Mouse (Mus musculus): ENCODE results near the gene Alpl.

The Alpl gene

DNA sequence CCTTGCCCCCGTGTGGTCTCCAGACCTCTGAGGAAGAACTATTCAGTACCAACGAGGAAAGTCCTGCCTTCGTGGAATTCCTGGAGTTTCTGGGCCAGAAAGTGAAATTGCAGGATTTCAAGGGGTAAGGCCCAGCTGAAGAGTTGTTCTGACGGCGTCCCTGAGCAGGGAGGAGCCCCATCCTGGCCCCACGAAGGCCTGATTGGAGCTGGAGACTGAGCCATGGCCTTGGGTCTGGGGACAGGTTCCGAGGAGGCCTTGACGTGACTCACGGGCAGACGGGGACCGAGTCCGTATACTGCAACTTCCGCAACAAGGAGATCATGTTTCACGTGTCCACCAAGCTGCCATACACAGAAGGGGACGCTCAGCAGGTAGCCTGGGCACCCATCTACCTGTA is 78.5 kb downstream of the Alpl start:
- ATAC-seq (ENCODE audit: low TSS enrichment): no peak

DNA sequence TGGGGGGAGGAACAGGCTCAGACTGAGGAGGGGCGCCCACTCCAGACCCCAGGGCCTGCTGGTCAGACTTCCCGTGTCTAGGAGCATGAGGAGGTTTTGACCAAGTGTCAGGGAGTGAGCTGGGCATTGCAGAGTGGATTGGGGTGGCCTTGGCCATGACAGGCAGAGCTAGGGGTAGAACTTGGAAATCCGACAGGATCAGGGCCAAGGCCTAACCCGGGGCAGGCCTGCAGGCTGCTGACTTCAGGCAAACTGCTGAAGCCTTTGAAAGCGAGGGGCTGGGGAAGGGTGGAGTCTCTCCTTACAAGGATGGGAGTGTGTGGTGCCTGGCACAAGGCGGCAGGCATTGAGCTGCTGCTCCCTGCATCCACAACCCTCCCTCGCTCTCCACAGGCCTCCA is 79.2 kb downstream of the Alpl start:
- no peak for ATAC-seq (ENCODE audit: low TSS enrichment)

DNA sequence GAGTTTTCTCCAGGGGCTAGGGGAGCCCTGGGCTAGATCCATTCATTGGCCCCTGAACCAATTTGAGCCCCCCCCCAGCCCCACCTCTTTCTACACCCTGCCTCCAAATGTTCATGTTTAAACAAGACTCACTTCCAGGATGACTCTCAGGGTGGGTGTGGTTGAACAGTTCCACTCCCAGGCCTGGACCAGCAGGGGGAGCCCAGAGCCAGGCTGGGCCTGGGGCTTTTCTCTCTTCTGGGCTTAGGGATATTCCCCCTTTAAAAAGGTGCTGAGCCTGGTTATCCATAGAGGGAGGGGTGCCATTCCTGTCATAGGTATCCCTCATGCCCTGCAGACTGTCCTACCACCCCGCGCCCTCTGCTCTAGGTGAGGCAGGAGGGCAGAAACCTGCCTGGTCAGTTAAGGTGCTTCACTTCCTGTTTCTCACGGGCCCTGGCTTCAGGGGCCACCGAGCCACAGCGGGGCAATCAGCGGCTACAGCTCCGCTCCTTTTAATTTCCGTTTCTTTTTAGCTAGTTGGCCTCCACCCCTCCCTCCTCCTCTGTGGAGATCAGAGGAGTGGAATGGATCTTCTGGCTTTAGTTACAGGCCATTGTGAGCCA is 82.1 kb downstream of the Alpl start:
- peak; percentile 13; the same call in 1 of the 2 replicates for ATAC-seq (ENCODE audit: low TSS enrichment)

DNA sequence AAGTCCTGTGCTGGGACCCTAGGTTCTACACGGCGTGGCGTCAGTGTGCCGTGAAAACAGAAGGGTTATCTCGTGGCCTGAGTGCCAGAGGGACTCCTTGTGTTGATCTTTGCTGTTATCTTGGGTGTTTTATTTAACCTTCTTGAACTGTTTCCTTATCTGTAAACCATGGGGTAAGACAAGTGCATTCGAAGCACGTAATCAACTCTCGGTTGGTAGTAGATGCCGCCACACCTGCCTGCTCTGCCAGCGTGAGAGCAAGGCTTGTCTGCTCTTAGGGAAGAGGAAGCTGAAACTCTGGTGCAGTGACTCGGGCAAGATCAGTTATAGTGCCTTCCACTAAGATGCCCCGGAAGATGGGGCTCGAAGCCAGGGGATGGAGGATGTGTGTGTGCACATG is 83.2 kb downstream of the Alpl start:
- no peak for ATAC-seq (ENCODE audit: low TSS enrichment)

DNA sequence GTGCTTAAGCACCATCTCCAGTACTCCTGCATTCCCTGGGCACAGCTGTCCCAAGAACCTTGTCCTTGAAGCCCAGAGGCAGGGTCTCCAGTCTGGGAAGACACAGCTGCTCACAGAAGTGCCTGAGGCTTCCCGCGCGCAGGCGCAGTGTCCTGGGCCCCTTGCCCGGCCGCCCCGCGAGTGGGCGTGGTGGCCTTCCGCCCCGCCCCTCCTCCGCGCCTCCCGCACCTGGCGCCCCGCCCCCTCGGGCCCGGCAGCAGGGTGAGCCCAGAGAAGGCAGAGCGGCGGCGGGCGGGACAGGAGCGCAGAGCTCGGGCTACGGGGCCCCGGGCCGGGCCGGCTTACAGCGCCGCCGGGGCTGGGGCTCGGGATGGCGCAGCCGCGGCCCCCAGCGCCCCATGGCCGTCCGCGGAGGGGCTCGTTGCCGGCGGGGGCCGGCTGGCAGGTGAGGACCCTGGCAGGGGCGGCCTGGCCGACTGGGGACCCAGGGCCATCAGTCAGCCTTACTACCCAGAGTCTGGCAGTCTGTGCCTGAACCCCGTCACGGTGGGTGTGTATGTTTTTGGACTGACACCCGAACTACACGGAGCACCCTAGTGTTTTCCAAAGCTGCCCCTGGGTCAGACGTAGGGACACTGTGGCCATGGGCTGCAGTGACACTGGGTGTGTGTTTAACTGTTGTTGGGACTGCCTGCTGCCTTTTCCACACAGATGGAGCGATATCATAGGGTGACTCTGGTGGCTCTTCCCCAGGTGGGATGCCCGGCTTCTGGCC is 88.8 kb downstream of the Alpl start:
- ATAC-seq (ENCODE audit: low TSS enrichment): no peak

DNA sequence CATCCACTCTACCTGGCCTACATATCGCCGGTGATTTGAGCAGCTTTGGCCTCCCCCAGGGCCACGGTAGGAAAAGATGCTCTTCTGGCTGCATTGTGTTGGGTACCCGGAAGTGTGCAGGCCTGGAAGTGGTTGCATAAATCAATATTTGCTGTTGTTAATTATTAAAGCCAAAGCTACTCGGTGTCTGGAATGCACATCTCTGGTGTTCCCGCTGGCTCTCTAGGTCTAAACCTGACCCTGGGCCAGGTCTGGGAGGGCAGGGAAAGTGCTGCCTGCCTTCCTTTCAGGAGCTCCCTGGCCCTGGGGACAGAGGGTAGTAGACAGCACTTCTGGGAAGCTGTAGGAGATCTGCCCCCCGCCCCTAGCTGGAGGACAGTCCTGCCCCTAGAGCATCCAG is 89.7 kb downstream of the Alpl start:
- no peak for ATAC-seq (ENCODE audit: low TSS enrichment)

DNA sequence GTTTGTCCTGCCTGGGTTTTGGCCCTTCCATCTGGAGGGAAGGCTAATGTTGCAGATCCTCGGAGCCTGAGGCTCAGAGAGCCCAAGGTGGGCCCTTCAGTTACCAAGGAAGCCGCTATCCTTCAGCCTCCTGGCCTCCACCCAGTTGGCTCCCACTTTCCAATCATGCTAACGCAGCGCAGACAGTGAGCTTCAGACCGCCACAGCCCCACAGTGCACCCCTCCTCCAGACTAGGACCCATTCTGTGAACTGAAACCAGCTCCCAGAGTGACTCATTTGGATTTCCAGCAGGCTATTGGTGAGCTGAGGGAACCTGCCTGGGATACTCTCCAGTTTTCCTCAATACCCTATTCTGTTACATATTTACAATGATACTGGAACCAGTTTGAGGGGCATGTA is 90.8 kb downstream of the Alpl start:
- ATAC-seq (ENCODE audit: low TSS enrichment): peak; percentile 53; the same call in 1 of the 2 replicates

DNA sequence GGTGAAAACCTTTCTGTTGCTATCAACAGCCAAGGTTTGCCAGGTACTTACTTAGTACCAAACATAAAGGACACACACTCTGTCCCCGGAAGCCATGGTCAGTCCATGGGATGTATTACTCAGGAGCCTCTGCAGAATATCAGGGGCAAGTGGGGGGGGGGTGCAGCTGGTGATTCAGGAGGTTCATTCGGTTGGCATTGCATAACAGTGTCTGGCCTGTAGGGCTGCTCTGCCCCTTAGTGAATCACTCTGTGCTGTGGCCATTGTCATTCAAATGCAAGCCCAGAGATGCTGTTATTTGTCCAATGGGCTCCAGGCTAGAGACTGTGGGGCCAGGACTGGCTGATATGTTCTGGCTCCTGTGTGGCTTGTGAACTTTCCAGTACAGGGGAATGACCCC is 91.6 kb downstream of the Alpl start:
- ATAC-seq (ENCODE audit: low TSS enrichment): no peak

DNA sequence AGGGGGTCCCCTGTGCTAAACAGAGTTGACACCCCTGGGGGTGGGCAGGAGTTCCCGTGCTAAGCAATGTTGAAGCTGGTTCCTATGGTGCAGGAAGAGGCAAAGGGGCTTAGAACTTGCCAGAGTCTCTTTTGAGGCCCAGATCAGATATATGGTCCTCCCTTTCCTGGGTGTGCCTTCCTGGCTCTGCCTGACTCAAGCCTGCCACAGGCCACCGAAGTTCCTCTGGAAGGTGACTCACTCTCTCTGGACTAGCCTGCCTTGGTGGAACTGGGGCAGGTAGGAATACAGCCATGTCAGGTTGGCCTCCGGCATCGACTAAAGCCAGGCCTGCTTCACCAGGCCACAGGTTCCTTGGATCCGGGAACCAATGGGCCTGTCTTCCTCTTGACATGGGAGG is 93.1 kb downstream of the Alpl start:
- no peak for ATAC-seq (ENCODE audit: low TSS enrichment)

DNA sequence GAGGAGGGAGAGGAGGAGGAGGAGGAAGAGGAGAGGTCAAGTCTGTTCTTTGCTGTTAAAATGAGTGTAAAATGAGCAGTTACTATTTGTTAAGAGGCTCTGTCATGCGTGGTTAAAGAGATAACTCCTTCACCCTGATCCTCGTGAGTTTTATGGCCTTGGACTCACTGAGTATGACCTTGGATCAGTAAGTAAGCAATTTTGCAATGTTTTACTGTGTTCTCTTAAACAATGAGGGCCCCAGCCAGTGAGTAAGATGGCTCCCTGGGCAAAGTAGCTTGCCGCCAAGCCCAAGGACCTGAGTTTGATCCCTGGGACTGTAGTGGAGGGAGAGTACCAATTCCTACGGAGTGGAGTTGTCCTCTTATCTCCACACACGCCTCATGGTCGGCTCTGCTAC is 95.2 kb downstream of the Alpl start:
- ATAC-seq (ENCODE audit: low TSS enrichment): no peak

DNA sequence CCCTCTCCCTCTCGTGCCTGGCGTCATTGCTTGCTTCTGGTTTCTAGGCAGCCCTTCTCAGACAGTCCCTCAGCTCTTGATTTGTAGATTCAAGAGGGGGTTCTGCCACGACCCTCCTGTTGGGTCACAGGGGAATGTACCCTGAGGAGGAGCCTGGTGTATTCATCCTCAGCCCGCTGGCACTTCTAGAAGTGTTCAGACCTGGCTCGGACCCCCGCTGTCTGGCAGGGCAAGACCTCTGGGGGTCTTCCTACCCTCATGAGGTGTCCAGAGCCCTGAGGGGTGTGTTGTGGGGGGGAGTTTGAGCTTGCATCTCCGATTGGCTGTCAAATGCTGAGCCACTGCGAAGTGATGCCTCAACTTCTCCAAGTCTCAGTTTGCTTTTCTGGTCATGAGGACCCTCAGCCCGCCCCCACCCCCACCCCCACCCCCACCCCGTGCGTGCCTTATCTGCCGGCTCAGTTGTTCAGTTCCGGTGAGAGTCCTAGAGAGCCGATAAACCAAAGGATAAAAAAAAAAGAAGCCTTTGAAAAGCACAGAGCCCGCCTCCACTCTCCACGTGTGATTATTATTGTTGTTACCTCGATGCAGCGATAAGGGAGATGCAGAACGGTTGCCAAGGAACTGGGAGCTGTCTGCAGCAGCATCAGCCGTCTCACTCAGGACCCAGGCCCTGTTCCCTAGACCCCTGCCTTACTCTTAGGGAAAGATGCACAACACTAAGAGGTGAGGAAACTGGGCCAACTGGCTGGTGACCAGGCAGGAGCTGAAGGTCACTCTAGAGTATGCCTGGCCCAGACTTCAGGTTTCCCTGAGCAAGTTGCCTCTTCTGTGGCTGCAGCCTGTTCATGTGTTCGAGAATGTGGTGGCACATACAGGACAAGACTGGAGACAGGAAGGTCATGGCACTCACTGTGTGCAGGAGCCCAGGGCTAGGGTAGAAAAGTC is 96.6 kb downstream of the Alpl start:
- ATAC-seq (ENCODE audit: low TSS enrichment): no peak

DNA sequence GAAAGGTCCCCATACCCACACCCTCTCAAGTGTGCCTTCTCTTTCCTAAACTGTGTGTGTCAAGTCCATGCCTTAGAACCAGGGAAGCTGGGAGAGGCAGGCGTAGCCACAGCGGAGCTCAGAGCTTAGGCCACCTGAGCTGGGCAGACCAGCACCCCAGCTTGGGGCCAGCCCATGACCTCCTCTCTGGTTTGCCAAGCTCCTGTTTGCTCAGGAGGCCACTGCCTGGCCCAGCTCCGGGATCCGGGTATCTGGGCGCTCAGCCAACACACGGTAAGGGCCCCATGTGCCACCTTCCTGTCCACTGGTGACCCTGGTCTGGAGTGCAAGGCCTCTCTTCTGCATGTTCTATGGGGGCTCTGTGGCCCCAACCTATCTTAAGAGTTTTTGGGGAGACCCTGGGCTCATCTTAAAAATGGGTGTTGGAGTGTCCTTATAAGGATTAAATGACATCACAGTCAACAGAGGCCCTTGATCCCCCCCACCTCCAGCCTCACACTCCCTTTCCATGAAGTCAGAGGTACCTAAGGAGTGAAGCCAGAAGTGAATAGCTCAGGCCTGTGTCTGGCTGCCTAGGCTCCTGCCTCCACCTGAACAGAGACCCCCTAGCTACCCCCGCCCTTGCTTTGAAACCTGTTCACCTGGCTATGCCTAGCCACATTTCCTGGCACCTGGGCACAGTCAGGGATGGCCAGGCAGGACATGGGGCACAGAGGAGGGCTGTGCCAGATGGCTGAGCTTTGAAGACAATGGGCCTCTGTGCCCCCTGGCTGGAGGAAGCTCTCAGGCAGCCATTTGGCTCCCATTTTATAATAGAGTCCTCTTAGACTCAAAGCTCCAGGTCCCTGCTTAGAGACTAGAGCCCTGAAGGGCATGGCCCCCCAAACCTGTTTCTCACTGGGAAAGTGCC is 97.9 kb downstream of the Alpl start:
- ATAC-seq (ENCODE audit: low TSS enrichment): 0 out of 2 replicates have a peak, but pooled peaks have one; percentile 20

DNA sequence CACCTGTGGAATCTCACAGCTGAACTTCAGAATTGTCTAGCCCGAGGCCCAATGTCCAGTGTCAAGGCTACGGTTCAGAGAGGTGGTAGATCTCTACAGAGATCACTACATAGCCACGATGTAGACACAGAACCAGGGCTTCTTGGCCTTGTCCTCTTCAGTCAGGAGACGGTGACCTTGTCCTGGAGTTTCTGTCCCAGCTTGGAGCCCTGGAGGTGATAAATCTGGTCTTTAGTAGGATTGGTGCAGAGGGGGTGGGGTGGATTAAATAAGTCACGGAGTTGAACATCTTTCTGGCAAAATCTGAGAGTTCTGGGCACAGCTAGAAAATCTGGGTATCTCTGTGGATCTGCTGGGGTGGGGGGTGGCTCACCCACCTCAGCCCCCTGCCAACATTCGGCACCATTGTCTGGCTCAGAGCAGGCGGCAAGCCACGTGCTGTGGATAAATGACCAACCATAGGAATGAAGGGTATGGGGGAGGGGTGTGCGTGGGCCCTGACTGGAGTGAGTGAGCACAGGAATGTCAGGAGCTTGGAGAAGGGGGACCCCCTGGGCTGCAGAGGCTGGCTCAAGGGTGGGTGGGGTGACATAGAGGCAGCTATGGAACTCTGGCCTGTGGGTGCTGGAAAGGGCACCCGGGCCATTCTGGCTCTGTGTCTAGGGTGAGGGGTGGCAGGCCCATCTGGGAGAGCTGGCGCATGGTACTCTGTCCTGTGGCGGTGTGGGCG is 98.9 kb downstream of the Alpl start:
- ATAC-seq (ENCODE audit: low TSS enrichment): no peak

DNA sequence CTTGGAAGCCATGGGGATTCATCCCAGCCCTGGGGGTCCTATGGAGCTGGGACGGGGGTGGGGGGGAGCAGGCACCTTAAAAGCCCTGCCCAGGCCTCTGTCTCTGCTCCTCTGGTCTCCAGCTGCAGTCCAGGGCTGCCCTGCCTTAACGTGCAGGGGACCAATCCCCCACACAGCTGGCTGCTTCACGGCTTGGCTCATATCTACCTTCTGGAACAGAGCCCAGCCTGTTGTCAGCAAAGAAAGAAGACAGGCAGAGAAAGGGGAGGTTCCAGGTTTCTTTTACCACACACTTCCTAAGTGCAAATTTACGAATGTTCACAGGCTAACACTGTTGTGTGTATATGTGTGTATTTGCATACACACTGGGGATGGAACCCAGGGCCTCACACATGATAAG is 100.3 kb downstream of the Alpl start:
- ATAC-seq (ENCODE audit: low TSS enrichment): no peak

DNA sequence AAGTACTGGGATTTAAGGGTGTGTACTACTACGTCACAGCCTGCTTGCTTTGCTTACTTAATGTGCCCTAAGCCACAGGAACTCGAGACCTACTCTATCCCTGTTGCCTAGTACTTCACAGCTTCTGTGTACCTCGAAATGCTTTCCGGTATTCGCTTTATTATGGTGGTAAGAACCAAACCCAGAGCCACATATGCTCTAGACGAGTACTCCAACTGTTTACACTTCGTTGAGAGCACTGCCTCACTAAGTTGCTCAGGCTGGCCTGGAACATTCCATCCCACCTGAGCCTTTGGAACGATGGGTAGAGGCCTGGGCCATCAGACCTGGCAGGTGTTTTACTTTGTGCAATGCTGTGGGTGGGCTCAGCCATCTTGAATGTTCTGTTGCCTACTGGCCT is 100.9 kb downstream of the Alpl start:
- ATAC-seq (ENCODE audit: low TSS enrichment): no peak

DNA sequence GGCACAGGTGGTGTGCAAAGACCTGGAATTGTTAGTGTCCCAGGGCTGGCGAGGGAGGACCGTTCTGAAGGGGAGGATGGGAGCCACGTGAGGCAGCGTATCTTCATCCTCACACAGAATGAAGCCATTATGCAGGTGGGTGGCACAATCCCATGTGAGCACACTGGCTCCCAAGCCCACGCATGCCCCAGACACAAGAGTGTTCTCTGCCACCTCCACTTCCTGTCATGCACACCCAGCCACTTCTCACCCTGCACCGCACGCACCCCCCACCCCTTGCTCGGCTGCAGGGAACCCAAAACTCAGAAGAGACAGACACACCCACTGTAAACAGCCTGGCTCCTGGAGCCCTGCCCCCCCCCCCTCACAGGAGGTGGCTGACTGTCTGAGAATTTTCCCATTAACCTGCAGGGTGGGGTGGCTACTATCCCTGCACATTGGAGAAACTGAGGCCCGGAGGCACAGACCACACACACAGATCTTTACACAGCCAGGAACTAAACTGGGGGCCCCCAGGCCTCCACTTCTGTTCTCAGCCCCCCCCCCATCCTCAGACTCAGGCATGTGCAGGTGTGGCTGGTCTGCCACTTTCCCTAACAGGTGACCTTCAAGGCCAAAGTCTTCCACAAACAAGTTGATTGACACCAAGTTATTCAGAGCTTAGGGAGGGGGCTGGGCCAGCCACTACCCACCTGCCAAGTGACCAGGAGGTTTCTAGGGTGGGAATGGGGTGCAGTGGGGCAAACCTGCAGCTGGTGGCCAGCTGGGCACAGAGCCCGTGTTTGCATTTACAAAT is 103.9 kb downstream of the Alpl start:
- peak; percentile 82 for ATAC-seq (ENCODE audit: low TSS enrichment)

Data from frontal cortex, adult (tissue).